Mouse (Mus musculus) liver, embryonic 16.5 days (tissue): ENCODE results near the gene Batf2. TPM values are rescaled to one million over a fixed set of nuclear protein-coding genes. Genes with fewer than 3 reads are reported as not detected.

Experiments
- polyA plus RNA-seq: library from polyadenylated mRNA; unstranded; fragments of >200 nt; fragmentation: Nextera tagmentation; extraction: Ambion mirVana; gene quantifications from 2 replicates; pipeline ENCODE4 v1.2.1, GENCODE M21; 2015

Gene Batf2
- polyA plus RNA-seq, 1 experiment from 2014 or later: 0.66 TPM

Other genes starting within 250 kb of the Batf2 start
- 2.3 and 2.6 TPM in 2 replicates for gene Tigd3, start 246.8 kb upstream of the Batf2 start, polyA plus RNA-seq
- 48.4 and 52.8 TPM in 2 replicates for gene Dpf2, start 228.0 kb upstream of the Batf2 start, polyA plus RNA-seq
- gene Cdc42ep2, start 216.2 kb upstream of the Batf2 start, polyA plus RNA-seq: 2.9 and 3.6 TPM in 2 replicates
- 47.2 and 48.6 TPM in 2 replicates for gene Pola2, start 176.8 kb upstream of the Batf2 start, polyA plus RNA-seq
- 0.06 TPM in 2 replicates for gene Slc22a20, start 154.8 kb upstream of the Batf2 start, polyA plus RNA-seq
- gene Capn1, start 125.1 kb upstream of the Batf2 start, polyA plus RNA-seq: 22.2 and 23.4 TPM in 2 replicates
- 14.4 and 19.0 TPM in 2 replicates for gene Syvn1, start 94.4 kb upstream of the Batf2 start, polyA plus RNA-seq
- 37.4 and 38.5 TPM in 2 replicates for gene Mrpl49, start 83.2 kb upstream of the Batf2 start, polyA plus RNA-seq
- 440 and 454 TPM in 2 replicates for gene Fau, start 83.1 kb upstream of the Batf2 start, polyA plus RNA-seq
- 15.3 and 17.7 TPM in 2 replicates for gene Znhit2, start 79.8 kb upstream of the Batf2 start, polyA plus RNA-seq
- gene Tm7sf2, start 72.6 kb upstream of the Batf2 start, polyA plus RNA-seq: 48.0 and 53.7 TPM in 2 replicates
- gene Vps51, start 63.8 kb upstream of the Batf2 start, polyA plus RNA-seq: 27.8 and 28.9 TPM in 2 replicates
- not detected in 2 replicates for gene Tmem262, start 61.0 kb upstream of the Batf2 start, polyA plus RNA-seq
- gene Gm28374, start 58.7 kb upstream of the Batf2 start, polyA plus RNA-seq: 0.38 and 0.41 TPM in 2 replicates
- 19.2 and 21.8 TPM in 2 replicates for gene Zfpl1, start 56.0 kb upstream of the Batf2 start, polyA plus RNA-seq
- 28.9 and 32.5 TPM in 2 replicates for gene Cdca5, start 56.0 kb upstream of the Batf2 start, polyA plus RNA-seq
- gene AC131692.1, start 46.6 kb upstream of the Batf2 start, polyA plus RNA-seq: 0.20 and 0.48 TPM in 2 replicates
- 2.5 TPM in 2 replicates for gene Naaladl1, start 35.2 kb upstream of the Batf2 start, polyA plus RNA-seq
- gene Sac3d1, start 22.3 kb upstream of the Batf2 start, polyA plus RNA-seq: 16.5 and 16.8 TPM in 2 replicates
- gene Snx15, start 12.7 kb upstream of the Batf2 start, polyA plus RNA-seq: 54.8 and 61.2 TPM in 2 replicates
- gene Arl2, start 565 bp downstream of the Batf2 start, polyA plus RNA-seq: 23.5 and 25.1 TPM in 2 replicates
- not detected in 2 replicates for gene Majin, start 43.4 kb downstream of the Batf2 start, polyA plus RNA-seq
- not detected in 2 replicates for gene Gpha2, start 85.4 kb downstream of the Batf2 start, polyA plus RNA-seq
- gene Ppp2r5b, start 94.9 kb downstream of the Batf2 start, polyA plus RNA-seq: 3.5 and 3.7 TPM in 2 replicates
- 4.9 and 6.1 TPM in 2 replicates for gene Atg2a, start 100.7 kb downstream of the Batf2 start, polyA plus RNA-seq
- 62.1 and 68.6 TPM in 2 replicates for gene Ehd1, start 135.7 kb downstream of the Batf2 start, polyA plus RNA-seq
- gene Cdc42bpg, start 165.5 kb downstream of the Batf2 start, polyA plus RNA-seq: 0.34 and 0.40 TPM in 2 replicates
- gene Men1, start 194.0 kb downstream of the Batf2 start, polyA plus RNA-seq: 19.5 and 21.0 TPM in 2 replicates
- gene Map4k2, start 200.2 kb downstream of the Batf2 start, polyA plus RNA-seq: 8.2 and 8.6 TPM in 2 replicates
- gene Sf1, start 222.7 kb downstream of the Batf2 start, polyA plus RNA-seq: 52.1 and 58.4 TPM in 2 replicates
- gene Pygm, start 243.4 kb downstream of the Batf2 start, polyA plus RNA-seq: 5.8 and 11.2 TPM in 2 replicates